Mouse (Mus musculus) stomach, postnatal 0 days (tissue): ENCODE measurements around the gene Zfp750. TPM values are rescaled to one million over a fixed set of nuclear protein-coding genes. Genes with fewer than 3 reads are reported as not detected.

ENCODE experiments used
- ATAC-seq: fragments of 200-750 bp; cut with Nextera tagmentation; 2 replicates; pipeline ENCODE4 v1.8.0; 2017; ENCODE audit not compliant: low FRiP score, low TSS enrichment
- DNase-seq: peaks from one replicate; pipeline ENCODE4 v3.0.0-alpha.2; 2016; ENCODE audit warnings: low spot score
- H3K27ac ChIP-seq: fragments of 300-500 bp; sonication (generic); replicated peaks from 2 replicates; pipeline ENCODE4 v1.5.1; 2014; ENCODE audit warnings: mild to moderate bottlenecking, control low read depth
- H3K27me3 ChIP-seq: fragments of 300-500 bp; sonication (generic); 2 replicates; pipeline ENCODE4 v1.6.1; 2014; ENCODE audit warnings: low read length; ENCODE audit not compliant: control insufficient read depth, insufficient read depth
- H3K36me3 ChIP-seq: fragments of 300-500 bp; sonication (generic); 2 replicates; pipeline ENCODE4 v1.6.1; 2014; ENCODE audit warnings: low read length, mixed read lengths; ENCODE audit not compliant: control insufficient read depth, insufficient read depth
- H3K4me1 ChIP-seq: fragments of 300-500 bp; sonication (generic); replicated peaks from 2 replicates; pipeline ENCODE4 v1.6.1; 2014; ENCODE audit warnings: antibody characterized with exemption; ENCODE audit not compliant: control insufficient read depth, insufficient read depth
- H3K4me2 ChIP-seq: fragments of 300-500 bp; sonication (generic); replicated peaks from 2 replicates; pipeline ENCODE4 v1.6.1; 2014; ENCODE audit warnings: low read depth, mild to moderate bottlenecking, control low read depth, moderate library complexity
- H3K4me3 ChIP-seq: fragments of 300-500 bp; sonication (generic); 2 replicates; pipeline ENCODE4 v1.5.1; 2014; ENCODE audit warnings: low read depth, low read length, control low read depth
- H3K9ac ChIP-seq: fragments of 300-500 bp; sonication (generic); 2 replicates; pipeline ENCODE4 v1.6.1; 2014; ENCODE audit warnings: mild to moderate bottlenecking, low read length, control low read depth, mixed read lengths
- H3K9me3 ChIP-seq: fragments of 300-500 bp; sonication (generic); 2 replicates; pipeline ENCODE4 v1.6.1; 2016; ENCODE audit warnings: low read length; ENCODE audit not compliant: control insufficient read depth
- CTCF ChIP-seq: IDR thresholded peaks from 2 replicates; pipeline ENCODE4 v1.5.1; 2016; ENCODE audit warnings: antibody characterized with exemption, low read depth, mild to moderate bottlenecking, moderate library complexity
- EP300 ChIP-seq: optimal IDR thresholded peaks from 2 replicates; pipeline ENCODE3; 2016; ENCODE audit warnings: antibody characterized with exemption
- WGBS: fragments of 180-500 bp; shearing (Covaris S2); extraction: QIAGEN DNeasy Blood & Tissue Kit; methylation state at CpG from one replicate; pipeline ENCODE4 v1.1.7; 2014; 5-methylcytosine and 5-hydroxymethylcytosine counted together
- polyA plus RNA-seq: library from polyadenylated mRNA; unstranded; fragments of >200 nt; fragmentation: Nextera tagmentation; extraction: Ambion mirVana; gene quantifications from 2 replicates; pipeline ENCODE4 v1.2.1, GENCODE M21; 2015

Gene Zfp750
- polyA plus RNA-seq, 1 experiment from 2014 or later: 19.2 TPM

GRCm38 (mm10) chr11:121479476-121480203 lies 39.5 kb downstream of the Zfp750 start:
- Histone ChIP-seq H3K9ac (no peak overlapping the region), H3K4me1 (no peaks in the 10 kb centered on the region), H3K4me2 (no peak overlapping the region), H3K4me3 (no peak overlapping the region), H3K27ac (peak overlapping the region; percentile 81), H3K36me3 (peaks cover 2% of the 10 kb centered on the region; the same call in 1 of the 2 replicates), H3K27me3 (no peaks in the 10 kb centered on the region), H3K9me3 (no peaks in the 10 kb centered on the region)
- ATAC-seq (no peak), DNase-seq (no peak)
- 85% methylated on average over 15 of the region's 15 CpGs for WGBS
- no peak for TF ChIP-seq CTCF
- TF ChIP-seq EP300: peak; percentile 27

- 25% methylated on average over 9 of the region's 9 CpGs for WGBS
- no peaks in the 10 kb centered on the region for H3K9me3 ChIP-seq
- H3K4me2 ChIP-seq: no peak overlapping the region
- no peak overlapping the region for H3K27ac ChIP-seq
- TF ChIP-seq EP300 (no peak), CTCF (peak; percentile 95)
- no peaks in the 10 kb centered on the region for H3K27me3 ChIP-seq
- peak; percentile 85 for DNase-seq
- ATAC-seq: peak; percentile 53
- H3K4me3 ChIP-seq: no peak overlapping the region
- no peak overlapping the region for H3K9ac ChIP-seq
- H3K36me3 ChIP-seq: no peaks in the 10 kb centered on the region; the same call in 1 of the 2 replicates
- H3K4me1 ChIP-seq: no peaks in the 10 kb centered on the region
Observed at GRCm38 (mm10) chr11:121475699-121476415, 43.3 kb downstream of the Zfp750 start.

GRCm38 (mm10) chr11:121474831-121475230 lies 44.3 kb downstream of the Zfp750 start:
- WGBS: 72% methylated on average over 3 of the region's 3 CpGs
- no peak overlapping the region for H3K9ac ChIP-seq
- ATAC-seq: no peak
- no peak for TF ChIP-seq CTCF
- no peak for TF ChIP-seq EP300
- H3K4me1 ChIP-seq: no peaks in the 10 kb centered on the region
- no peak overlapping the region for H3K27ac ChIP-seq
- DNase-seq: no peak
- no peak overlapping the region for H3K4me3 ChIP-seq
- no peaks in the 10 kb centered on the region for H3K27me3 ChIP-seq
- no peaks in the 10 kb centered on the region; the same call in 1 of the 2 replicates for H3K36me3 ChIP-seq
- H3K4me2 ChIP-seq: no peak overlapping the region
- H3K9me3 ChIP-seq: no peaks in the 10 kb centered on the region

- H3K4me1 ChIP-seq: no peaks in the 10 kb centered on the region
- H3K9ac ChIP-seq: no peak overlapping the region
- H3K9me3 ChIP-seq: no peaks in the 10 kb centered on the region
- no peaks in the 10 kb centered on the region for H3K27me3 ChIP-seq
- TF ChIP-seq CTCF: no peak
- TF ChIP-seq EP300: no peak
- DNase-seq (no peak), ATAC-seq (no peak)
- H3K4me3 ChIP-seq: no peak overlapping the region
- 83% methylated on average over 6 of the region's 6 CpGs for WGBS
- peaks cover 3% of the 10 kb centered on the region; the same call in 1 of the 2 replicates for H3K36me3 ChIP-seq
- H3K27ac ChIP-seq: no peak overlapping the region
- H3K4me2 ChIP-seq: no peak overlapping the region
Observed at GRCm38 (mm10) chr11:121467408-121467807, 51.7 kb downstream of the Zfp750 start.

Other genes with a start within 250 kb of the Zfp750 start
- gene Wdr45b, start 164.9 kb downstream of the Zfp750 start, polyA plus RNA-seq: 48.7 and 53.2 TPM in 2 replicates
- 5.5 and 6.1 TPM in 2 replicates for gene Rab40b, start 131.1 kb downstream of the Zfp750 start, polyA plus RNA-seq
- gene Fn3krp, start 97.9 kb downstream of the Zfp750 start, polyA plus RNA-seq: 3.7 and 4.6 TPM in 2 replicates
- gene Fn3k, start 84.4 kb downstream of the Zfp750 start, polyA plus RNA-seq: 0.44 and 0.52 TPM in 2 replicates
- 36.8 and 41.3 TPM in 2 replicates for gene Tbcd, start 67.4 kb downstream of the Zfp750 start, polyA plus RNA-seq
- 3.3 and 4.2 TPM in 2 replicates for gene B3gntl1, start 153.8 kb upstream of the Zfp750 start, polyA plus RNA-seq
- 62.4 and 67.3 TPM in 2 replicates for gene Metrnl, start 182.2 kb upstream of the Zfp750 start, polyA plus RNA-seq